In genomic region chr6:128797936-128798771, GRCm38 (mm10) we compare ENCODE assay signal across 9 mouse cellular contexts. TPM values are rescaled to one million over a fixed set of nuclear protein-coding genes. Genes with fewer than 3 reads are reported as not detected.
DNase-seq lines count a peak whose midpoint lies in the region; ATAC-seq lines count a peak whose summit lies in the region.
"Had no signal": no experiment of that assay in that cellular context is flagged by ENCODE, and none has a peak within 500 bp of the region (broad histone marks: within the 10 kb centered on the region; RNA-seq: fewer than 3 reads in every experiment).

No protein-coding gene starts in this region.

- no peaks in the 10 kb centered on the region for H3K9me3 ChIP-seq in erythroblast, embryonic 14.5 days (ENCODE audit: control insufficient read depth, low read length)
- H3K9me3 ChIP-seq in forebrain, embryonic 10.5 days: no peaks in the 10 kb centered on the region
- no peaks in the 10 kb centered on the region for H3K9me3 ChIP-seq in stomach, embryonic 14.5 days (ENCODE audit: control insufficient read depth, low read depth, low read length)

- H3K36me3 ChIP-seq in erythroblast, embryonic 14.5 days (ENCODE audit: control insufficient read depth): no peaks in the 10 kb centered on the region
- H3K36me3 ChIP-seq in forebrain, embryonic 10.5 days (replicated peaks): no peaks in the 10 kb centered on the region
- no peaks in the 10 kb centered on the region for H3K36me3 ChIP-seq in stomach, embryonic 14.5 days (ENCODE audit: control insufficient read depth, insufficient read depth, low read length)

- H3K4me1 ChIP-seq in erythroblast, embryonic 14.5 days (ENCODE audit: control insufficient read depth): peaks cover 33% of the 10 kb centered on the region
- peaks cover 20% of the 10 kb centered on the region for H3K4me1 ChIP-seq in forebrain, embryonic 10.5 days
- peaks cover 6% of the 10 kb centered on the region; the same call in 1 of the 2 replicates for H3K4me1 ChIP-seq in stomach, embryonic 14.5 days (ENCODE audit: control insufficient read depth, insufficient read depth, low read length)

- H3K27ac ChIP-seq in forebrain, embryonic 10.5 days: peak overlapping the region; percentile 76
- H3K27ac ChIP-seq in stomach, embryonic 14.5 days (ENCODE audit: low read length): peak overlapping the region; percentile 61; the same call in 1 of the 2 replicates

- no peak for ATAC-seq in erythroblast, adult 5-6 weeks (replicated peaks; ENCODE audit: low FRiP score, poor library complexity, severe bottlenecking)
- no peak for ATAC-seq in stomach, embryonic 14.5 days (ENCODE audit: insufficient number of reproducible peaks, insufficient read depth, low FRiP score, low read depth)

- peak; percentile 22 for DNase-seq in Muller cell, postnatal 12 days (ENCODE audit: inconsistent ontology term)
- DNase-seq in forebrain, embryonic 10.5 days (ENCODE audit: extremely low spot score, low spot score): peak; percentile 43
- DNase-seq in induced T-regulatory cell, adult 2 months (ENCODE audit: low read depth): peak; percentile 73
- DNase-seq in lung, postnatal 4 days: peak; percentile 24 to 35
- no peak for DNase-seq in spleen, postnatal 4 days (ENCODE audit: low spot score in 2 of 2)

- peak overlapping the region; percentile 62 for H3K4me3 ChIP-seq in erythroblast, embryonic 14.5 days (replicated peaks)
- peak overlapping the region; percentile 63 for H3K4me3 ChIP-seq in forebrain, embryonic 10.5 days
- H3K4me3 ChIP-seq in stomach, embryonic 14.5 days (ENCODE audit: low read depth, low read length): peak overlapping the region; percentile 55

- no peak overlapping the region for H3K9ac ChIP-seq in stomach, embryonic 14.5 days (replicated peaks; ENCODE audit: low read depth, low read length)

- peak overlapping the region; percentile 51 for H3K4me2 ChIP-seq in stomach, embryonic 14.5 days (replicated peaks; ENCODE audit: low read depth, low read length)

- no peaks in the 10 kb centered on the region for H3K27me3 ChIP-seq in erythroblast, embryonic 14.5 days (ENCODE audit: control insufficient read depth)
- H3K27me3 ChIP-seq in forebrain, embryonic 10.5 days (ENCODE audit: poor library complexity, severe bottlenecking): no peaks in the 10 kb centered on the region
- no peaks in the 10 kb centered on the region for H3K27me3 ChIP-seq in stomach, embryonic 14.5 days (ENCODE audit: control insufficient read depth, insufficient read depth, low read length)

- WGBS in forebrain, embryonic 10.5 days: 15% methylated on average over 15 of the region's 15 CpGs
- WGBS in stomach, embryonic 14.5 days: 14% methylated on average over 15 of the region's 15 CpGs

RNA-seq across cellular contexts. Expression of gene Klrb1c, which starts 9.1 kb away (rescaled TPM):
- not detected in 2 replicates for polyA plus RNA-seq in erythroblast, embryonic 14.5 days (2012)
- not detected in 2 replicates for total RNA-seq in erythroblast, adult 5-6 weeks (2015; ENCODE audit: low replicate concordance)
- total RNA-seq in erythroblast, adult 5-6 weeks (2017; ENCODE audit: low replicate concordance): 0.68 and 1.8 TPM in 2 replicates
- polyA plus RNA-seq in forebrain, embryonic 10.5 days (2016; fragmentation: Nextera tagmentation; extraction: Ambion mirVana): not detected in 2 replicates
- polyA plus RNA-seq in stomach, embryonic 14.5 days (2014; fragmentation: Nextera tagmentation; extraction: Ambion mirVana): not detected in 2 replicates

RNA-seq across cellular contexts. Expression of gene Gm44511, which starts 28.0 kb away (rescaled TPM):
- polyA plus RNA-seq in erythroblast, embryonic 14.5 days (2012): not detected in 2 replicates
- 1.7 and 3.8 TPM in 2 replicates for total RNA-seq in erythroblast, adult 5-6 weeks (2015; ENCODE audit: low replicate concordance)
- not detected in 2 replicates for total RNA-seq in erythroblast, adult 5-6 weeks (2017; ENCODE audit: low replicate concordance)
- polyA plus RNA-seq in forebrain, embryonic 10.5 days (2016; fragmentation: Nextera tagmentation; extraction: Ambion mirVana): not detected in 2 replicates
- not detected in 2 replicates for polyA plus RNA-seq in stomach, embryonic 14.5 days (2014; fragmentation: Nextera tagmentation; extraction: Ambion mirVana)
- polyA plus RNA-seq: liver, adult 2 months had no signal

RNA-seq across cellular contexts. Expression of gene Klrb1b, which starts 28.0 kb away (rescaled TPM):
- 0.02 TPM in 1 of 2 replicates, not detected in the other for polyA plus RNA-seq in erythroblast, embryonic 14.5 days (2012)
- total RNA-seq in erythroblast, adult 5-6 weeks (2015; ENCODE audit: low replicate concordance): 2.1 TPM in 1 of 2 replicates, not detected in the other
- 0.94 TPM in 1 of 2 replicates, not detected in the other for total RNA-seq in erythroblast, adult 5-6 weeks (2017; ENCODE audit: low replicate concordance)
- polyA plus RNA-seq in forebrain, embryonic 10.5 days (2016; fragmentation: Nextera tagmentation; extraction: Ambion mirVana): not detected in 2 replicates
- 0.29 and 0.34 TPM in 2 replicates for polyA plus RNA-seq in stomach, embryonic 14.5 days (2014; fragmentation: Nextera tagmentation; extraction: Ambion mirVana)
- polyA plus RNA-seq: liver, adult 2 months had no signal

Comparison
In these comparisons a context has a peak if more than half of its experiments do, and no peak if none do; other contexts are left out.
1. DNase-seq: peak in Muller cell, postnatal 12 days (single experiment), forebrain, embryonic 10.5 days (single experiment), induced T-regulatory cell, adult 2 months (single experiment) and lung, postnatal 4 days (2 of 2); none in spleen, postnatal 4 days (0 of 2).
2. Peak in every context shown above with its lines, with median percentiles within 50 percentile points of each other: H3K4me3 ChIP-seq.